Mouse (Mus musculus) spleen, postnatal 36 days (tissue): ENCODE measurements at regions not wholly inside any gene's neighbourhood (a gene's known extent, or its start where the extent isn't known, plus 50 kb on each side); places are given as distances from the start of the nearest gene placed in this dataset.

Source experiments
- DNase-seq, 2 experiments: peaks; one replicate each; pipeline ENCODE4 v3.0.0; 2022; ENCODE audit warnings: low spot score in 2 of 2, mixed read lengths in 1 of 2

GRCm38 (mm10) chr1:137571190-137571904, 604.2 kb downstream of the Ptprc start:
- DNase-seq = no peak

- DNase-seq = no peak
Measured at GRCm38 (mm10) chr1:137567526-137567925, 607.3 kb upstream of the Nr5a2 start.

GRCm38 (mm10) chr1:137565573-137566048, 605.4 kb upstream of the Nr5a2 start:
- no peak for DNase-seq

GRCm38 (mm10) chr1:137561686-137562085, 601.4 kb upstream of the Nr5a2 start:
- DNase-seq = no peak

GRCm38 (mm10) chr1:137560389-137561268, 600.4 kb upstream of the Nr5a2 start:
- no peak for DNase-seq

- no peak for DNase-seq
Measured at GRCm38 (mm10) chr1:137549659-137550058, 589.4 kb upstream of the Nr5a2 start.

GRCm38 (mm10) chr1:137545666-137546065, 585.4 kb upstream of the Nr5a2 start:
- no peak for DNase-seq

- DNase-seq = no peak
Measured at GRCm38 (mm10) chr1:137543828-137544227, 583.6 kb upstream of the Nr5a2 start.

- DNase-seq = no peak
Measured at GRCm38 (mm10) chr1:137541453-137541852, 581.2 kb upstream of the Nr5a2 start.

GRCm38 (mm10) chr1:137539424-137540116, 579.3 kb upstream of the Nr5a2 start:
- no peak for DNase-seq

GRCm38 (mm10) chr1:137514750-137515149, 554.5 kb upstream of the Nr5a2 start:
- no peak for DNase-seq

- DNase-seq = no peak
Measured at GRCm38 (mm10) chr1:137503704-137504422, 543.6 kb upstream of the Nr5a2 start.

GRCm38 (mm10) chr1:137488226-137488625, 528.0 kb upstream of the Nr5a2 start:
- no peak for DNase-seq

GRCm38 (mm10) chr1:137478459-137478858, 518.2 kb upstream of the Nr5a2 start:
- no peak for DNase-seq

- no peak for DNase-seq
Measured at GRCm38 (mm10) chr1:137477239-137477638, 517.0 kb upstream of the Nr5a2 start.

GRCm38 (mm10) chr1:137474858-137475257, 514.6 kb upstream of the Nr5a2 start:
- DNase-seq = no peak

GRCm38 (mm10) chr1:137473800-137474685, 513.8 kb upstream of the Nr5a2 start:
- no peak for DNase-seq

- no peak for DNase-seq
Measured at GRCm38 (mm10) chr1:137464971-137465370, 504.7 kb upstream of the Nr5a2 start.

GRCm38 (mm10) chr1:137461189-137461588, 500.9 kb upstream of the Nr5a2 start:
- DNase-seq = no peak

- DNase-seq = no peak
Measured at GRCm38 (mm10) chr1:137453446-137454208, 493.4 kb upstream of the Nr5a2 start.
